Mouse (Mus musculus): ENCODE measurements around the gene Btbd9.

Btbd9 gene

DNA sequence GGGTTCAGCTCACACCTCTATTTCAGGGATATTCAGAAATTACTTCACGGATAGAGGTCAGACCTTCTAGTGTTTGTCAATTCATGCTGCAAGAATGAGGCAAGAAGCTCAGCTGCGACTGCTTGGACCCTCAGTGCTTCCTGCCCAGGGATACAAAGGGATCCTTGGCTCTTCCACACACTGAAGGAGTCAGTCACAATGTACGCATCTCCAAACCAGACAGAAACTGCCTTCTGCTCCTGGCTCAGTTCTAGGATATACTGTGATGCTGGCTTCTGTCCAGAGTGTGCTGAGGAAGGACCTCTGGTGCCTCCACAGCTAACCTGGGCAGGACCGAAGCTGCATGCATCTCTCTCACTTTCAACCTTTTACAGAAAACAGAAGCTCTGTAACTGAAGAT lies 187.5 kb downstream of the Btbd9 start:
- no peak for DNase-seq (ENCODE audit: low spot score)

DNA sequence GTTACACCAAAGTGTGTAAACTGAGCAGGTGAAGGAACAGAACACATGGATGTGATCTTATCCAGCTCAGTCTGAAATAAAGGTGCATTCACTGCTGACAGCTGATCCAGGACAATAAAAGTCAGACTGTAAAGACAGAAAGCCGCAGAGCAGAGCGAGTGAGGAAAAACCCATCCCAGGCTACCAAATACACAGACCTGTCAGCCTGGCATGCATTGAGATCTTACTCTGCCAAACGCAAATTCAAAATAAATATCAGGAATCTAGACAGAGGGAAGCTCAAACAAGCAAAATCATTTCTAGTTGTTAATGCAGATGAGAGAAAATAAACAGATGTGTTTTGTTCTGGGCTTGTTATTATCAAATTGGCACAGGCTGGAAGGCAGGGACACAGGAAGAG lies 187.9 kb downstream of the Btbd9 start:
- DNase-seq (ENCODE audit: low spot score), result no peak

DNA sequence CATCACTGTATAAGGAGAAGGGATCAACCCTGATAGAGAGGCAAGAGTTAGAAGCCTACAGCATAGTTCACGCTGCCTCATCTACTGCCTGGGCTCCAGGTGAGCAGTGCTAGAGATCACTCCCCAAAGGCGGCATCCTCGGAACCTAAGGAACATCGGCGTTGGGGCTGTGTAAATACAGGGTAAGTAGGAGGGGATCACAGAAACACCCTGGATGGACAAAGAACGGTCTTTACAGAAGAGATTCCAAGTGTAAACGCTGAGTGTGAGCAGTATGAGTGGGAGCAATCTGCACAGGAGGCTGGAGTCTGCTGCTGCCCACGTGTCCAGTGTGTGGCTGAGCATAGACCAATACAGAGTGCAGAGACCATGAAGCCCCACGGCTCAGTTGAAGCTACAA lies 190.0 kb downstream of the Btbd9 start:
- no peak for DNase-seq (ENCODE audit: low spot score)

DNA sequence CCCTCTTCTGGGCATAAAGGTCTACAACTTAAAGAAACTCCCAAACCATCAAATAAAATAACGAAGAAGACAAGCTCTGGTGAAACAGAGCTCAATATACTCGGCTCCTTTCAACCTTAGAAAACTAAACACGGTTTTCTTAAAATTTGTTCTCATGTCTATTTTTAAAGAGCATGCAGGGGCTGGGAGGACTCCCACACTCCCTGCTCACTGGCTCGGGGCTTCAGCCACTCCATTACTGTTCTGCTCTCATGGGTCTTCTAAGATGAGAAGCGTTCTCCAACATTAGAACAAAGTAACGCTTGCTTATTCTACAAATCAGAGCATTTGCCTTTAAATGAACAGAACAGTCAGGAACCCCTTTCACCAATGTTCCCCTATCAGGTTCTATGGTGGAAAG lies 192.6 kb downstream of the Btbd9 start:
- DNase-seq (ENCODE audit: low spot score), result no peak

DNA sequence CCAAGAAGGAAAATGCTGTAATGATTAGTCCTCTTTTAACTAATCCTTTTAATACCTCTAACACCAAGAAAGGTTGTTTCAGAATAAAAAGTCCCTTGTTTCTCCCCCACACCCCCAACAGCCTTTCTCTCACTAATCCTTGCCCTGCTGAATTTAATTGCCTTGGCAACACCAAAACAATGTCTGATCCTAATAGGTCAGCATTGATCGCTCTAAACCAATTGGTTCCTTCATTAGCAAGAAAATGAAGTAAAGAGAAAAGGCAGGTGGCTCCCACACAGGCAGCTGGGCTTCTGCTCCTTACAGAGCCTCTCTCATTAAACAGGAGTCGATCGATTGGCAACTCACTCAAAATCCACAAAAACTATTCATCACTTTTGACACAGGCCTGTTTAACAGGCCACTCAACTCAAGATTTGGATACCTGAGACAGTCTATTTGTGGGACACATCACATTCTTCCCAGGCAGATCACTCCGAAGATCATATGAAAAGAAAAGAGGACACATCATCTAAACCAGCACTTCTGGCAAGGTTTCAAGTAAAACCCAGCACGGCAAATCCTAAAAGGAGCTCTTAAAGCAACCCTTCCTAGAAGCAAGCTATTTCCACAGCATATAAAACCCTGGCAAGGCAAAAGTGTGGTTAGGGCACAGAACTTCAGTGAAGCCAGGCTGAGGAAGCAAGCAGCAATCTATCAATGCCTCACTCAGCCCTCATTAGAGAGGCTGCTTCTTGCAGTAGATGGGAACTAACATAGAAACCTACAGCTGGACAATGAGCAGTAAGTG lies 197.9 kb downstream of the Btbd9 start:
- no peak for DNase-seq (ENCODE audit: low spot score)

DNA sequence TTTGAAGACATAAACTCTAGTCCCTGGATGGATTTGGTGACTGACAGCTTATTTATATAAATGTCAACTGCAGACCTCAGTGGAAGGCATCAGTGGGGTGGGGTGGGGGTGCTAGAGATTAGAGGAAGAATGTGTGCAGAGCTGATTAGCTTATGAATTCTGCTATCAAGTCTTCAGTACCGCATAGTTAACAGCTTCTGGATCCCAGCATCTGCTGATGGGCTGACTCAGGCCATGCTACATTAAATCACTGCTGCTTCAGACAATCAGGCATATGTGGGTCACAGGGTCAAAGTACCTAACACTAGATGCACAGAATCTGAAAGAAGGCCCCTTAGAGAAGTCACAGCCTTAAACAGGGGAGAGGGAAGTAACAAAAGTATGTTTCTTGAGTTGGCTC lies 198.5 kb downstream of the Btbd9 start:
- DNase-seq (ENCODE audit: low spot score), result no peak

DNA sequence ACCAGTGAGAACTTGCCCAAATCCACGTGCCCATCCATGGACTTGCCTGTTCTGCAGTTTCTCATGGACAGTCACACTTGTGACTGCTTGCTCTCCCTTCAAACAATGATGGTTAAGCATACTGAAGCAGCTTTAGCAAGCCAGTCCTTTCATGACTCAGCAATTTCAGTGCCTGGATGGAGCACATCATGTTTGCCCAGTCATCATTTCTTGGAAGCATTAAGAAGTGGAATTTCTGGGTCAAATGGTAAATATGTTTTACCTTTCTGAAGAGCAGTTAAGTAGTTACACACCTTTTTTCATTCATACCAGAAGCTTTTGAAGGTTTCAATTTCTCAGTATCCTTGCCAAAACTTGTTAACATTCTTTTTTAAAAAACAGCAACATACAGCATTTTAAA lies 201.2 kb downstream of the Btbd9 start:
- DNase-seq (ENCODE audit: low spot score), result peak; percentile 7

DNA sequence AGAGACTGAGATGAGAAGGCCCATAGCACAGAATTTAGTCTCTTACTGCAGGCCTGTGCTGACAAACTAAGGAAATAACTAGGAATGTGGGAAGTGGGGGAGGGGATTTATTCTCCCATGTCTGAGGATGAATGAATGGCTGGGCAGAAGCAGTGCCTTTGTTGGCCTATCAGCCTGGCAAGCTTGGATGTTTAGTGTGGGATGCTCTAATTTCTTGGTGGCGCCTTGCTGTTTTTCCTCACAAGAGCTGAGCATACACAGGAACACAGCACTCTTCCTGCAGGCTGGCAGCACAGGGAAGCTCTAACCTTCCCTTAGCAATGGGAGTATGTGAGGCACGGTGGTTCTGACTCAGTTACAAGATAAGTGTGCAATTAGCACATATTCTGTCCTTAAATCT lies 207.7 kb downstream of the Btbd9 start:
- no peak for DNase-seq (ENCODE audit: low spot score)

DNA sequence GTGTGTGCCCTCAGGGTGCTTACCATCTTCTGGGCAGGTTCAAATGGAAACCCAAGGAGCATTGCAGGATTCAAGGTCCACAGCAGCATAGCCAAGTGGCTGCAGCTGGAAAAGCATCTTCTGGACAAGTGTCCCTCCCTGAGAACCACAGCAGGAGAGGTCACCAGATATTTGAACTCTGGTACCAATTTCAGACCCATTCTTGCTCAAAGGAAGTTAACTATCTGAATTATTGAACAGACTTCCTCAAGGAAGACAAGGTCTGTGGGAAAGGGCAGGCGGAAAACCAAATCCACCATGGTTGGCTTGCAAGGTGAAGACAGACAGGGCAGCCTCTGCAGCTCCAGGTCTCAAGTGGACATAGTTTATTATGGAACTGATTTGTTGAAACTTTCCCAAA lies 211.6 kb downstream of the Btbd9 start:
- DNase-seq (ENCODE audit: low spot score), result no peak

DNA sequence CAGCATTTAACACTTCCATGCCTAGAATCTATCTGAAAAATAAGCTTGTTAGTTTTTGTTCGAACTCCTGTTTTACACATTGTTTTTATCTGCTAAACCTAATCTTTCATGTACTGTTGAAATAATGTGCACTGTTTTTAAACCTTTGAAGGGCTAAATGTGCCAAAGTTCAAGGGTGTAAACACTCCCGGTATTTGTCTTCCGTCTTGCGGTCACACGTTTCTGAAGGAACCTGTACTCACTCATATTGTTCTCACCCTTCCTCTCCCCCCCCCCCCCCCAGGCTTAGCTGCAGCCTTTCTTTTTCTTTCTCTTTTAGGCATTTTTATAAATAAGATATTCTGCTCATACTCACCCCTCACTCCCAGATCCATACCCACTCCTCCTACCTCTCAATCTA lies 212.9 kb downstream of the Btbd9 start:
- DNase-seq (ENCODE audit: low spot score), result no peak

DNA sequence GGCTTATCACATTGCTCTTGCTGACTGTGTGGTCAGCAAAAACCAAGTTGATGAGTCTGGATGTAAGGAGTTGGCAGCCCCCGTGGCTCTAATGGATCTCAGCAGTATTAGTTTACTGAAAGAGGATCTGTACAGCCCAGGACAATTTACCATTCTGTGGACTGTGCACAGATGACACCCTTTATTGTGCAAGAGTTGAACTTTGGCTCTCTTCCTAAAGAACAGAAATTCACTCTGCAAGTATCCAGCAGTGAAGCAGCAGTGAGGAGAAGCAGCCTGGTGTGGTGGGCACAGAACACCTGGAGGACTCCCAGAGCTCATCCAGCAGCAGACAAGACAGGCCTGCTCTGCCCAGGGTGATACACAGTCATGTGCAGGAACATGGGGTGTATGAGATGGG lies 215.6 kb downstream of the Btbd9 start:
- DNase-seq (ENCODE audit: low spot score), result no peak

DNA sequence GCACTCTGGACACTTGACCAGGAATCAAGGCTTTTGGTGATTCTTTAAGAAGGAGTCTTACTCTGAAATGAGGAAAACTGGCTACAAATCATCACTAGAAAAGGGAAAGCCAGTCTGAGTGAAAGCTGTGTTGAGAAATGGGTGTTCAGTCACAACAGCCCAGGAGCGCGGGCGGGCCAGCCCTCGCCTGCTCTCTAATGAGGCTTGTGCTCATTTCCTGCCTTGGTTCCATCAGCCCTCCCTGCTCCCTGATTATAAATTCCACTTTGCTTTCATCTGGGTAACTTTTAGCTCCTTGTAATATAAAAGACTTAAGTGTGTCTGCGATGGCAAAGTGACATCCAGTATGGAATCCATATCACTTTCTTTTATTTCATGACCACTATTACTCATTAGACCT lies 216.9 kb downstream of the Btbd9 start:
- DNase-seq (ENCODE audit: low spot score), result no peak

DNA sequence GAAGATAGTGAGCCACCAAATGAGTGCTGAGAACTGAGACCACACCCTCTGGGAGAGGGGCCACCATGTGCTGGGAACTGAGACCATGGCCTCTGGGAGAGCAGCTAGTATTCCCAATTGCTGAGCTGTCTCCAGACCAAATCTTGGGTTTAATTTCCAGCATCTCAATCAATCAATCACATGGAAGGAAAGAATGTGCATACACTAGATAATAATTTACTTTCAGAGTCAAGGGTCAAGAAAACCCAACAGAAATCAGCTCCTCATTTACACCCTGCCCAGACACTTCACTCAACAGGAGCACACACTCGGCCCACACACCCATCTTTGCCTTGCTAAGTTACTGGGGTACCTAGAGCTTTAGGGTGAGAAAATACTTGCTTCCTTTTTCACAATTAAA lies 220.9 kb downstream of the Btbd9 start:
- DNase-seq (ENCODE audit: low spot score), result no peak

DNA sequence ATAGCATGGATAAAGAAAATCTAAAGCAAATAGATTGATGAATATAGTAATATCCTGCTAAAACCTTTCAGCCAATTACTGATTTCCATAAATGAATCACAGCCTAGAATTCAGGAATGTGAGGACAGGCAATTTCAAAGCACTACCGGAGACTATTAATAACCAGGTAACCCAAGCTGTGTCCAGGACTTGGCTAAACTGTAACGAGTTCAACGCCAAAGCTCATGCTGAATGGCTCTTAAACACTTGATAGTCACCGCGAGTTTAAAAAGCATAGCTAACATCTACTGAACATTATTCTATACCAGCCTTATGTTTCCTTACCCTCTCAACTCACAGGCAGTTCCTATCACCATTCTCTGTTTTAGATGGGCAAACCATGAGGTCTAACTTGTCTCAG lies 221.9 kb downstream of the Btbd9 start:
- DNase-seq (ENCODE audit: low spot score), result no peak

DNA sequence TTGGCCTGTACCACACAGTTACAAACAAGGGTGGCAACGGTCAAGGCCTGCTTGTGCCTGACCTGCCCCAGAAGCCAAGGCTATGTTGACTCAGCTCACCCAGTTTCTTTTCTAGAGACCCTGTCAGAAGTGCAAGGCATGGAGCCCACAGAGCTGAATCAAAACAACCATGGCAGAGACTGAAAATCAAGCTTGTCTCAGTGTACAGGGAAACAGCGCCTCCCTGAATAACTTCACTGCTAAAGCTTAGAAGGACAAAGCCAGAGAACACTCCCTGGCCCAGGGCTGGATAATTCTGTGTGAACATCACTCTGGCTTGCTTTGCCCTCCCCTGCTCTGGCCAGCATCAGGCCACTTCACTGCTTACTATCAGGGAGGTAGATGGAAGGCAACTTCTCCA lies 228.3 kb downstream of the Btbd9 start:
- no peak for DNase-seq (ENCODE audit: low spot score)

DNA sequence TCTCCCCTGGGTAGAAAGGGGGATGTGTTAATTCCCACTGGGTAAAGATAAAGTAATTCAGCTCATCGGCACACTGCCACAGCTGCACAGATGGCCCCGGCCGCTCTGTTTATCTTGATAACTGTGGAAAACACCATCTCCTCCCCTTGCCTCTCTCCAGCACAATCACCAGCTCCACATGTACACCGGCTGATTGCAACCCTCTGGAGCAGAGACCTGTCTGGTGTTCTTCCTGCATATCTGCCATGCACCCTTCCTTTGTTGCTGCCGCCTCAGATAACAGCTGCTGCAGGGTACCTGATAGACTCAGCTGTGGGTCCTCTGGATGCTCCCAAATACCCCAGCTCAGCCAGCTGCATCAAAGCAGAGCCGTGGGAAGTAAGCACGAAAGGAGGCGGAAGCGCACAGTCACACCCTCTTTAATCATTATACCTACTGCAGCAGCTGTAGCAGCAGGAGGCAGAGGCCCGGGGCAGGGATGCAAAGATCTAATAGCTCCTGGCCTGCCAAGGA lies 229.1 kb downstream of the Btbd9 start:
- DNase-seq (ENCODE audit: low spot score), result peak; percentile 66

DNA sequence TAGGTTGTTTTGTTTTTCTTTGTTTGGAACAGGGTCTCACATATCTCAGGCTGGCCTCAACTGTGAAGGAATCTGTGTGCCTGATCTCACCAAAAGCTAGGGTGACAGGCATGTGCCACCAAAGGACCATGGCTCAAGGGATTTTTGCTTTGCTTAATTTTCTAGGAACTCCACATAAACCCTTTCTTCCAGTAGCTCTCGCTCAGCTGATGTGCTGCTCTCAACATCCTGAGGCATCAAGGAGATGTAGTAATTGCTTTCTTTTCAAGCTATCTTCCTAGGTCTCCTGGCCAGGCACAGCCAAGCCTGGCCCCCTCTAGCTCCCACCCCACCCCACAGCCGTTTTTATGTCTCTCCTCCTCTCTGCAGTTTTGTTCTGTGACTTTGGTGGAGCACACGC lies 231.3 kb downstream of the Btbd9 start:
- no peak for DNase-seq (ENCODE audit: low spot score)

DNA sequence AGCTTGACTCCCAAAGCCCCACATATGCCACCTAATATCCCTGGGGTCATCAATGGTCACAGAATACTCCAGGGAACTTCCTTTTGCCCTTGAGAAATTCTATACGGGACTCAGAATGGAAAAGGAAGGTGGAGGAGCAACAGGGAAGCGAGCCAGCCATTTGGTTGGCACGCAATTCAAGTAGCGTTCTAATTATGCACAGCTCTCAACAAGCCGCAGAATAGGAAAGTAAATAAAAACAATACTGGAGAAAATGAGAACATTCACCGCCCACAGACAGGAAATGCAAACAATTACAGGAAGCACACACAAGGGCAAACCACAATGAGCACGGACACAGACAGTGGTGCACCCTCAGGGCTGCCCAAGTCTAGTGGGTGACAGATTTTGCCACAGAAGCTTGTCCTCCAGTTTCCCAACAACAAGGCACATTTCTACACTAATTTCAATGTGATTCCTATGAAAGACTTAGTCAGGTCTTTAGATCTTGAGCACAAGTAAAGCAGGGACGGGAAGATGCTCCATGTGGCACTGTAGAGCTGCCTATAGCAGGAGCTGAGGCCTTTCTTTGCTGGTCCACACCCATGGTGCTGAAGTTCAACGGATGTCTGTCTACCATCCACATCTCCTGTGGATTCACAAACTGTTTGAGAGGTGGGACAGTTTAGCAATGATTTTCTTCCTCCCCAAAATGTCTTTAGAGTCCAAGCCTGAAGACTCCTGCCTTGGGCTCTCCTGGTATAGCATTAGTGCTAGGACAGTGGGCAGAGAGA lies 232.4 kb downstream of the Btbd9 start:
- no peak for DNase-seq (ENCODE audit: low spot score)

DNA sequence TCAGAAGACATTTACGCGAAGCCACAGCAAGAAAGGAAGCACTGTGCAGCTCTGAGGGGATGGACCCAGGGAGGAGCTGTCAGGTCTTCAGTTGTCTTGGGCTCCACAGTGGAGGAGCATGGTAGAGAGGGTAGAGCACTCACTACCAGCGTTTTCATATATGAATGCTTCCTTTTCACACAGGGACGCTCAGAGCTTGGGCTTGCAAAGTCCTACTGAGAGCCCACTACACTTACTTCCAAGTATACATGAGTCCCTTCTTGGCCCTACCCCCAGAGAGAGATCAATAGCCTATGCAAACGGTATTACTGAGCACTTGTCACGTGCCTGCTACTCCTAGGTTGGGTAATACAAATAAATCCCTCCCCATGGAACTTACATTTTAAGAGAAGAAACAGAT lies 234.7 kb downstream of the Btbd9 start:
- no peak for DNase-seq (ENCODE audit: low spot score)

DNA sequence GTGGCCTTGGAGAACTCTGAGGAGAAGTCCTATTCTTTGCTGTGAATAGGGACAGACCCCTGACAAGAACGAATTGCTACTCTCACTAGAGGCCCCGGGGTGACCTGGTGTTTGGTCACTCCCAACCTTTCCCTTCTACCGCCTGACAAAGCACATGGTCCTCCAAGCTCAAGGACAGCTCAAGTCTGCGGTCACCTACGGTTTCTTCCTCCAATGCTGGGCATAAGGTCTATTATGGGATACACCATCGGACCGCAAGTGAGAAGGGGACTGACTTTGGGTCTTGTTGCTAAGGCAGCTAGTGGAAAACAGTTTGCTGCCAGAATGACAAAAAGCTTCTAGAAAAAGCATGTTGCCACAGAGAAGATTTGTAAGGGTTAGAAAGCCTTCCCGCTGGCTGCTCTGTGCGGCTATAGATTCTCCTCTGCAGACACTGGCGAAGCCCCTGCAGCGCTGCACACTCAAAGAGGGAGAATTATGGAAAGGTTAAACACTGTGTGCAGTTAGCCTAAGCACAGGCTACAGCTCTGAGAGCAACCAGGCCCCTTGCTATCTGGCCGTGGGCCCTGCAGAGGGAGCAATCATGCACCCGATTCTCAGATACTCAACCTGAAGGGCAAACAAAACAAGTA lies 235.7 kb downstream of the Btbd9 start:
- DNase-seq (ENCODE audit: low spot score), result no peak

DNA sequence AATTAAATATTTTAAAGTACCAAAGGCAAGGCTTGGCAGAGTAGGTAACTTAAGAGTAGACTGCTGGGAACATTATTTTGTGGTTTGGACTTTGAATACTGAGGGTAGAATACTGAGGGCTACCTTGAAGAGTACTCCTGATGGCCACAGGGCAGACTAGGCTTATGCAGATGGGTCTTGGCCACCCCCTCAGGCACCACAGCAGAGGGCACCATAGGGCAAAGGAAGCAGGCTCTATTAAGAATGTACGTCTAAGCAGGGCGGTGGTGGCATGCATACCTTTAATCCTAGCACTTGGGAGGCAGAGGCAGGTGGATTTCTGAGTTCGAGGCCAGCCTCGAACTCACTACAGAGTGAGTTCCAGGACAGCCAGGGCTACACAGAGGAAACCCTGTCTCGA lies 237.0 kb downstream of the Btbd9 start:
- no peak for DNase-seq (ENCODE audit: low spot score)

DNA sequence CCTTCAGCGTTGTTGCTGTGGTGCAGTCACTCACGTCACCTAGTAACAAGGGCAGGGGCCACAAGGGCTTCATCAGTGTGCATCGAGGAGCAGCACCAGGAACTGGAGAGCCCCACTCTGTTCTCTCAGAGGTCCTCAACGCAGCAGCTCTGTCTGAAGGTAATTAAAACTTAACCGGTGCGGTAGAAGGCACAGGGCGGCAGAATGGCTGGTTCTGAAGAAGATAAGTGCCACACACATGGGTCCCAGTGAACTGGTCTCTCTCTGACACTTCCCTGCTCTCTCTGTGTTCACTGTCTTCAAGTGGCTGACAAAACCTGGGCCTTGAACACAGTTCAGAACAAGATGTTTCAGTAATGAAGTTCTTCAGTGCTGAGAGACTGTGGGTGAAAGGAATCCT lies 239.5 kb downstream of the Btbd9 start:
- DNase-seq (ENCODE audit: low spot score), result no peak

DNA sequence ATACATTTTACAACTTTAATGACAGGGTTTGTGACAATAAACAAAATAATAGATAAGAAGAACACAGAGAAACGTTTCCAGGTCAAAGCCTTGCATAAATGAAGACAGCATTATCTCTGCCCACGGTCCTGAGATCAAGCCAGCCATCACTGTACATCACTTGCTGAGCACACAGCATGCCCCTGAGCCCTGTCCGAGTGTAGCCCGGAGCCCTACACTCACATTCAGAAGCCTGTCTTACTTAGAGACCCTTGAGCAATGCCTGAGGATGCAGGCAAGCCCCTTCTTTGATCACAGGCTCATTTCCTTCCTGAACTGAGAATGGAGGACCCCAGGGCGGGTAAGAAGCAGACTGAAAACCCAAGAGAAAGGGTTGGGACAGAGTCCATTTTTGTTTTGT lies 240.0 kb downstream of the Btbd9 start:
- no peak for DNase-seq (ENCODE audit: low spot score)
